Mouse (Mus musculus) midbrain, embryonic 15.5 days (tissue): ENCODE data around the gene Wdr95. TPM values are rescaled to one million over a fixed set of nuclear protein-coding genes. Genes with fewer than 3 reads are reported as not detected.

Experiments used
- ATAC-seq: fragments of 200-750 bp; cut with Nextera tagmentation; replicated peaks from 2 replicates; pipeline ENCODE4 v1.8.0; 2017; ENCODE audit warnings: moderate TSS enrichment
- H3K27ac ChIP-seq: fragments of 300-500 bp; sonication (generic); 2 replicates; pipeline ENCODE4 v1.5.1; 2015; ENCODE audit warnings: mild to moderate bottlenecking, inconsistent platforms
- H3K27me3 ChIP-seq: fragments of 300-500 bp; sonication (generic); replicated peaks from 2 replicates; pipeline ENCODE4 v1.6.1; 2015; ENCODE audit warnings: inconsistent platforms
- H3K36me3 ChIP-seq: fragments of 300-500 bp; sonication (generic); replicated peaks from 2 replicates; pipeline ENCODE4 v1.6.1; 2015; ENCODE audit warnings: inconsistent platforms
- H3K4me1 ChIP-seq: fragments of 300-500 bp; sonication (generic); 2 replicates; pipeline ENCODE4 v1.6.1; 2015; ENCODE audit warnings: inconsistent platforms
- H3K4me2 ChIP-seq: fragments of 300-500 bp; sonication (generic); 2 replicates; pipeline ENCODE4 v1.6.1; 2015; ENCODE audit warnings: inconsistent platforms, mild to moderate bottlenecking, moderate library complexity
- H3K4me3 ChIP-seq: fragments of 300-500 bp; sonication (generic); 2 replicates; pipeline ENCODE4 v1.5.1; 2015; ENCODE audit warnings: mild to moderate bottlenecking, inconsistent platforms
- H3K9ac ChIP-seq: fragments of 300-500 bp; sonication (generic); 2 replicates; pipeline ENCODE4 v1.6.1; 2015; ENCODE audit warnings: mild to moderate bottlenecking, inconsistent platforms
- H3K9me3 ChIP-seq: fragments of 300-500 bp; sonication (generic); 2 replicates; pipeline ENCODE4 v1.6.1; 2016; ENCODE audit warnings: inconsistent platforms
- WGBS: fragments of 180-500 bp; shearing (Covaris S2); methylation state at CpG from one replicate; pipeline ENCODE4 v1.1.7; 2015; ENCODE audit warnings: mixed read lengths; 5-methylcytosine and 5-hydroxymethylcytosine counted together
- polyA plus RNA-seq: library from polyadenylated mRNA; unstranded; fragments of >200 nt; fragmentation: Nextera tagmentation; extraction: Ambion mirVana; gene quantifications from 2 replicates; pipeline ENCODE4 v1.2.1, GENCODE M21; 2015

Gene Wdr95
- polyA plus RNA-seq, result 0.14 and 0.27 TPM in 2 replicates

GRCm38 (mm10) chr5:149527999-149528729 is at the start of gene Wdr95:
Wdr95 (plus strand) TSS chr5:149528679.
- ATAC-seq, result peak; percentile 32
- Histone ChIP-seq H3K4me3 (no peak within 1 kb of the TSS), H3K36me3 (no peaks in the 10 kb centered on the region), H3K9me3 (no peaks in the 10 kb centered on the region), H3K9ac (no peak within 1 kb of the TSS), H3K4me2 (peak within 1 kb of the TSS; percentile 23), H3K4me1 (peaks cover 52% of the 10 kb centered on the region), H3K27me3 (no peaks in the 10 kb centered on the region), H3K27ac (peak within 1 kb of the TSS; percentile 74)
- WGBS, result 13% methylated on average over 29 of the region's 29 CpGs

GRCm38 (mm10) chr5:149481920-149482319 is 46.6 kb upstream of the Wdr95 start:
- Histone ChIP-seq H3K4me3 (no peak overlapping the region), H3K9ac (no peak overlapping the region), H3K9me3 (no peaks in the 10 kb centered on the region), H3K4me2 (no peak overlapping the region), H3K4me1 (no peaks in the 10 kb centered on the region), H3K36me3 (no peaks in the 10 kb centered on the region), H3K27me3 (no peaks in the 10 kb centered on the region), H3K27ac (no peak overlapping the region)
- 85% methylated on average over 7 of the region's 7 CpGs for WGBS
- no peak for ATAC-seq

GRCm38 (mm10) chr5:149483321-149484052 is 45.0 kb upstream of the Wdr95 start:
- Histone ChIP-seq H3K9me3 (no peaks in the 10 kb centered on the region), H3K4me3 (no peak overlapping the region), H3K27me3 (no peaks in the 10 kb centered on the region), H3K27ac (no peak overlapping the region), H3K9ac (no peak overlapping the region), H3K36me3 (no peaks in the 10 kb centered on the region), H3K4me1 (peaks cover 10% of the 10 kb centered on the region), H3K4me2 (no peak overlapping the region)
- ATAC-seq, result no peak
- 69% methylated on average over 12 of the region's 12 CpGs for WGBS

- Histone ChIP-seq H3K36me3 (no peaks in the 10 kb centered on the region), H3K4me1 (peaks cover 15% of the 10 kb centered on the region), H3K9me3 (no peaks in the 10 kb centered on the region), H3K4me2 (no peak overlapping the region), H3K9ac (no peak overlapping the region), H3K27me3 (no peaks in the 10 kb centered on the region), H3K4me3 (no peak overlapping the region), H3K27ac (0 out of 2 replicates have a peak overlapping the region, but pooled peaks have one; percentile 17)
- no peak for ATAC-seq
- 76% methylated on average over 12 of the region's 12 CpGs for WGBS
Measured at GRCm38 (mm10) chr5:149484270-149484669, 44.2 kb upstream of the Wdr95 start.

- no peaks in the 10 kb centered on the region for H3K36me3 ChIP-seq
- no peak for ATAC-seq
- no peak overlapping the region for H3K27ac ChIP-seq
- peaks cover 27% of the 10 kb centered on the region for H3K4me1 ChIP-seq
- no peaks in the 10 kb centered on the region for H3K27me3 ChIP-seq
- no peak overlapping the region for H3K9ac ChIP-seq
- 93% methylated on average over 6 of the region's 6 CpGs for WGBS
- no peak overlapping the region for H3K4me2 ChIP-seq
- no peaks in the 10 kb centered on the region for H3K9me3 ChIP-seq
- H3K4me3 ChIP-seq, result no peak overlapping the region
Measured at GRCm38 (mm10) chr5:149485447-149485846, 43.0 kb upstream of the Wdr95 start.

GRCm38 (mm10) chr5:149488360-149489021 is 40.0 kb upstream of the Wdr95 start:
- Histone ChIP-seq H3K36me3 (no peaks in the 10 kb centered on the region), H3K4me2 (peak overlapping the region; percentile 46), H3K4me1 (peaks cover 34% of the 10 kb centered on the region), H3K27ac (peak overlapping the region; percentile 92), H3K9me3 (no peaks in the 10 kb centered on the region), H3K27me3 (no peaks in the 10 kb centered on the region), H3K9ac (0 out of 2 replicates have a peak overlapping the region, but pooled peaks have one; percentile 25), H3K4me3 (no peak overlapping the region)
- WGBS, result 9% methylated on average over 11 of the region's 11 CpGs
- ATAC-seq, result peak; percentile 78

GRCm38 (mm10) chr5:149489136-149489535 is 39.3 kb upstream of the Wdr95 start:
- H3K9ac ChIP-seq, result peak overlapping the region; percentile 22; the same call in 1 of the 2 replicates
- peak overlapping the region; percentile 27 for H3K4me3 ChIP-seq
- no peaks in the 10 kb centered on the region for H3K27me3 ChIP-seq
- H3K4me2 ChIP-seq, result peak overlapping the region; percentile 46
- 7% methylated on average over 11 of the region's 11 CpGs for whole genome bisulfite sequencing
- H3K27ac ChIP-seq, result peak overlapping the region; percentile 92
- no peaks in the 10 kb centered on the region for H3K36me3 ChIP-seq
- no peaks in the 10 kb centered on the region for H3K9me3 ChIP-seq
- ATAC-seq, result peak; percentile 96
- peaks cover 34% of the 10 kb centered on the region for H3K4me1 ChIP-seq

GRCm38 (mm10) chr5:149490275-149490674 is 38.2 kb upstream of the Wdr95 start:
- Histone ChIP-seq H3K36me3 (no peaks in the 10 kb centered on the region), H3K27ac (peak overlapping the region; percentile 92), H3K4me1 (peaks cover 34% of the 10 kb centered on the region), H3K4me2 (no peak overlapping the region), H3K27me3 (no peaks in the 10 kb centered on the region), H3K4me3 (no peak overlapping the region), H3K9me3 (no peaks in the 10 kb centered on the region), H3K9ac (no peak overlapping the region)
- no peak for ATAC-seq
- 53% methylated on average over 15 of the region's 15 CpGs for WGBS

- no peak overlapping the region for H3K4me2 ChIP-seq
Measured at GRCm38 (mm10) chr5:149495655-149496054, 32.8 kb upstream of the Wdr95 start.

GRCm38 (mm10) chr5:149496401-149497066 is 31.9 kb upstream of the Wdr95 start:
- ATAC-seq, result no peak
- 25% methylated on average over 12 of the region's 12 CpGs for WGBS
- no peak overlapping the region for H3K4me2 ChIP-seq
- H3K27me3 ChIP-seq, result no peaks in the 10 kb centered on the region
- no peaks in the 10 kb centered on the region for H3K9me3 ChIP-seq
- peaks cover 20% of the 10 kb centered on the region for H3K4me1 ChIP-seq
- no peak overlapping the region for H3K4me3 ChIP-seq
- H3K36me3 ChIP-seq, result no peaks in the 10 kb centered on the region
- no peak overlapping the region for H3K9ac ChIP-seq
- H3K27ac ChIP-seq, result peak overlapping the region; percentile 86

More at GRCm38 (mm10) chr5:149495655-149496054, 32.8 kb upstream of the Wdr95 start:
- H3K9ac ChIP-seq, result no peak overlapping the region
- no peaks in the 10 kb centered on the region for H3K36me3 ChIP-seq
- H3K9me3 ChIP-seq, result no peaks in the 10 kb centered on the region
- H3K4me1 ChIP-seq, result peaks cover 25% of the 10 kb centered on the region
- peak; percentile 28; the same call in 1 of the 2 replicates for ATAC-seq
- H3K27me3 ChIP-seq, result no peaks in the 10 kb centered on the region
- 20% methylated on average over 6 of the region's 6 CpGs for WGBS
- H3K27ac ChIP-seq, result peak overlapping the region; percentile 86
- H3K4me3 ChIP-seq, result no peak overlapping the region

- Histone ChIP-seq H3K4me2 (no peak overlapping the region), H3K36me3 (no peaks in the 10 kb centered on the region), H3K9me3 (no peaks in the 10 kb centered on the region), H3K9ac (no peak overlapping the region), H3K4me3 (no peak overlapping the region), H3K27ac (no peak overlapping the region), H3K27me3 (no peaks in the 10 kb centered on the region), H3K4me1 (peaks cover 32% of the 10 kb centered on the region)
- 48% methylated on average over 4 of the region's 4 CpGs for WGBS
- no peak for ATAC-seq
Measured at GRCm38 (mm10) chr5:149499936-149500335, 28.5 kb upstream of the Wdr95 start.
